Mouse (Mus musculus): ENCODE measurements around the gene Tspo2.

The Tspo2 gene

DNA sequence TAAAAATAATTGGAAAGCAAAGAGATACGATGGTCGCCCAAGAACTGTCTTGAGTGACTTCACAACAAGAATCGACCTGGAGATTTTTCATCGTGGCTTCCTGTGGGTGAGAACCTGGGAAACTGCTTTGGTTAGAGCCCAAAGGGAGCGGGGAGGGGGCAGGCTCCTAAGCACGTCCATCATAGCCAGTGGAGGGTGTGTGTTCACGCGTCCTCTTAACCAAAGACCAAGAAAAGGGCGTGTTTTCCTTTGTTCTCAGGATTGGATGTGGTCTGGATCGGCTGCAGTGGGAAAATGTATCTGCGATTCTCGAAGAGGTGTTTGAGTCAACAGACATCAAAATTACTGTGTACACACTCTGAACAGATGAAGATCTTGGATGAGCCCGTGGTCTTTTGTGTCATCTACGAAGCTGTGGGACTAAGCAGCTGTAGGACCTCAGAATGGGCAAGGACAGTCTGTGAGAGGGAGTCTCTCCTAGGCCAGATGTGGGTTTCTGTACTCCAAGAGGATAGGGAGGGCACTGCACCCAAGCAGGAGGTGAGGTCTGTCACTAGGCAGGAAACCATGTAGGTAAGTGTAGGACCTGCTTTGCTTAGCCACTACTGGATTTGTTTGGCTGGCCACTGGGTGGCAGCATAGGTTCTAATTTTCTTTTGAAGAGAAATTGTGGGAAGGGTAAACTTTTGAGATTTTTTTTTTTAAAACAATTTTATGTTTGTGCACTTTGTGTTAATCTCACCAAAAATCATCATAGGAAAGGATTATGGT is 34.7 kb downstream of the Tspo2 start:
- peak; percentile 86 for DNase-seq

DNA sequence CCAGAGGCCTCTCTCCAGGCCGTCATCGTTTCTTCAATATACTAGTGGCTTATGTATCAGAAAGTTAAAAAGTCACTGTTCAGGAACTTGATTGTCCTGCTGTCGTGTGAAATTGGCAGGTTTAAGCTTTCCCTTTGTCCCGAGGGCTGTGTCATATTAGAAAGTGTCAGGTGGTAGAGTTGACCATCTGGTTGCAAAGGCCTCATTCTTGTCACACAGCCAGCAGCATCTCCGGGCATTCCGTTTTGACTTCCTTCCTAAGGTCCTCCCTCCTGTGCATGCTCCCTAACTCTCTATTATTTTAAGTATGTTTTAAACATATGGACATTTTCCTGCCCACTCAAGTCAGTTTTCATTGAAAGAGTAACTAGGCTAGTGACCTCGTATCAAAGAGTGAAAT is 35.3 kb downstream of the Tspo2 start:
- DNase-seq, result peak; percentile 75 to 77

DNA sequence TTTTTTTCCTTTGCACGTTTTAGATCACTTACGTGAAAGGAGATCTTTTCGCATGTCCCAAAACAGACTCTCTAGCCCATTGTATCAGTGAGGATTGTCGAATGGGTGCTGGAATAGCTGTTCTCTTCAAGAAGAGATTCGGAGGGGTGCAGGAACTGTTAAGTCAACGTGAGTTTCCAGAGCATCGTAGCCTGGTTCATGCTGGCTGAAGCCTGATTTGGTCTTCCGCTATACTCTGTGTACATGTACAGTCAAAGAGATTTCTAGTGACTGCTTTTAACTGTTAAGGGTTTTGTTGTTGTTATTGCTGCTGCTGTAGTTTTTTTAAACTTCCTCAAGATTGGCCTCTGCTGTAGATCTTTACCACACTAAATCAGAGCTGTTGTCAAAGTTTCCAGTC is 40.1 kb downstream of the Tspo2 start:
- DNase-seq, result no peak

DNA sequence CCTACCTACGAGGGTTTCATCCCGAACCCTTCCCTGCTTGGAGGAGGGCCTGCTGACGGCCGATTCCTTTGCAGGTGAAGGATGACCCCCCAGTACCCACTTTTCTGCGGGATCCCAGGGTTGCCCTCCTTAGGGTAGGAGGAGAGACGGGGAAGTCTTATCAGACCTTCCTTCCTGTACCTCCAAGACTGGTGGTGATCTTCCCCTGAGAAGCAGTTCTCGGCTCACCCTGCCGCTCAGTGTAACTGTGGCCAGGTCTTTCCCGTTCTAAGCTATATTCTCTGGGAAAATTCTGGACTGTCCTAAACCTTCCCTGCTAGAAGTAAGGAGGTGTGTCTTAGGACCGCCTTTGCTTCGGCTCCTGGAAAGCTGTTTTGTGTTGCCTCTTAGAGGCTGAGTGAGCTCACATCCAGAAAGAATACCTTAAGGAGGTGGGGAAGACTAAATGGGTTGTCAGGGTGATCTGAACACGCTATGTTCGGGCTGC is 41.0 kb downstream of the Tspo2 start:
- no peak for DNase-seq

DNA sequence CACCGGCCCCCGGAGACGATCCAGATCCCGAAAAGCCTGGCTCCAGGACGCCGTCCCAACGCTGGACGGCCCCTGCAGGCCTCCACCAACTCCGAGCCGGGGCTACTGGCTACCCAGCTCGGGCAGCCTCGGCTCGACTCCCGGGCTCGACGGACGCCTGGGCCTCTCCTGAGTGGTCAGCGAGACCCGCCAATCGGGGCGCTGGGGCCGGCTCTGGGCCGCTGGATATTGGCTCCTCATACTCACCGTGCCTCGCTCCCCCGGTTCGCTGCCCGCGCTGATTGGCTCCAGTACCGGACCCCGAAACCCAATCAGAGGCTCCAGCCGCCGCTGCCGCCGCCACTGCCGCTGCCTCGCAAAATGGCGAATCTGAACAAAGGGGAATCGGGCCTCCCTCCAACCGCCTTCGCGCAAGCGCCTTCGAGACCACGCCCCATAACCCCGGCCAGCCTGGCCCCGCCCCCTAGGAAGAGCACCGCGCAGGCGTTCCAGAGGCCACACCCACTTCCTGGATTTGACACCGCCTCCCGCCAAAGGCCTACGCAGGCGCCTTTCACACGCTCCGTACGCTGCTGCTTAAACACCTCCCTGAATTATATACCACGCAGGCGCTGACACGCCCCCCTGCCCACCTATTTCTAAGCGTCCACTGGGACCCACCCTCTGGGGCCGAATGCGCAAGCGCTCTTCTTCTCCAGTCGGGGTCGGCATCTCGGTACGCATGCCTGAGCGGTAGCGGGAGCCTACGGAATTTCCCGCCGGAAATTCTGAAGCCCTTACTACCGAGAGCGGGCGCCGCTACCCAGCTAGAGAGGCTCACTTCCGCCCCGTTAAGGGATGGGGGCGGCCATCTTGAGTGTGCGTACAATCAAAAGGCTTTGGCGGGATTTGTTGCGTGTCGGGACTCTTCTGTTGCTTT is 41.7 kb downstream of the Tspo2 start, which contains the start of the genes Nfya and Oard1:
TSS of gene Nfya (minus strand) at position 527 of the 919 bp plus-strand sequence.
TSS of gene Oard1 (plus strand) at position 635 of the 919 bp plus-strand sequence.
- peak; percentile 100 for DNase-seq

DNA sequence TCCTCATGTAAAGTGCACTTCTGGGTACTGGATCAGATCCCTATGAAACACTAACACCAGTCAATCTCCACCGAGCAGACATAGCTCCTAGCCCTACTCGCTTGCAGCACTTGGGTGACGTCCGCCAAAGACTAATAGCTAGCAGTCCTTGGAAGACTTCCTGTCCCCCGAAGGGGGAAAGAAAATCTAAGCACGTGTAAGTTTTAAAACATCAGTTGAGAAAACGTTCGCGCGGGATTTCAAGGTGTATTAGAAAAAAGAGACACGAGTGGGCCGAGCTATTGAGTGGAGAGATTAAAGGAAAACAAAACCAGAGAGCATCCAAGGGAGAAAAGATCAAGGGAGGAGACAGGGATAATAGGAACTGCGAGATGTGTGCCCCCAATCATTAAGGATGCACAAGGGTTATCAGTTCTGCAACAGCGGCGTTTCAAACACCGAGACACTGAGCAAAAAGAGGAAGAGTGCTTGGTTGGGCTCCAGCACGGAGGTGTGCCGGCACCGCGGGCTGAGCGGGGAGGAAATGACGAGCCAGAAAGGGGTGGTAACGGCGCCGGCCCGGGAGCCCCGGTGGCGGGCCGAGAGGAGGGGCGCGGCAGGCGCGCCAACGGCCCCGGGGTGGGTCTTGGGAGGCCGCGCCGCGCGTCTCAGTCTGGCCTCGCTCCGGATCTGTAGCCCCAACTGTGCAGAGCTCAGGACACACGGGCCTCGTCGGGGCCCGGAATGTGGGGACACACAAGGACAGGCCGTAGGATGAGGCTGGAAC is 42.6 kb downstream of the Tspo2 start:
- DNase-seq, result peak; percentile 85 to 87

DNA sequence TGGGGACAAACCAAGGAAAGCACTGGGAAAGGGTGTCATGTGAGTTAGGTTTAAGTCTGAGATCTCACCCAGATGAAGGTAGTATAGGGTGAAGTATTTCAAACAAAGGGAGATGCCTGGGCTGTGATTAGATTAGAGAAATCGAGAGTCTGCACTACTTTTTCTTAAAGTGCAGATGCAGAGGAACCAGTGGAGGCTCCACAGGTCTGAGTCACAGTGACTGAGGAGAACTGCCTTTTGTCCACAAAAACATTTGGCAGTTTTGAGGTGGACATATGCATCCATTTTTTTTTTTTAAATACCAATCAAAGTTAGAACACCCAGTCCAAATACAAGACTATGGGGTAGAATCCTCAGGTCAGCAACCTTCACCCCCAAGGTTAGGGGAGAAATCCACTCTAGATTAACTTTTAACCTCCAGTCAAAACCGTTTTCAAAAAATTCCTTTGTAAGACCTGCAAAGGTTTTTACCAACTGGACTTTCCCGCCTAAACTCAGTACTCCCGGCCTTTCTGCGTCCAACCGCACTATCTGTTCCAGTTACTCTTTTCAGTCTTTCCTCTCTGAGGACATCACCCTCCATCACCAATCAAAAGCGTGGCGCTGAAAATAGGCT is 43.3 kb downstream of the Tspo2 start:
- DNase-seq, result no peak

DNA sequence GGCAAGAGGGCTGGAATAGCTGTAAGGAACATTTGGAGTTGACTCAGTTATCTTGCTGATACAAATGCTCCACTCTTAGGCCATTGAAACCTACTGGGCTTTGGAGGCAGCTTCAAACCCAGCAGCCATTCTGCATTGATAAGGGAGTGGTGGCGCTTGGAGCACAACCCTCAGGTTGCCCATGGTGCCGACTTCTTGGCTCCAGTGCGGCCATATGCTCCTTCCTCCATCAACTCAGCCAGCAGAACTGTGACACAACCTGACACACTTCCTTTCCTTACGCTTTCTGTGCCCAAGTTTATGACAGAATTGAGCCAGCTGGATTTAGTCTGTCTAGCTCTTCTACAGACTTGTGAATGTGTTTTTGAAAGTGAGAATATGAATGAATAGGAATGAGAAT is 44.2 kb downstream of the Tspo2 start:
- DNase-seq, result peak; percentile 55 to 74

DNA sequence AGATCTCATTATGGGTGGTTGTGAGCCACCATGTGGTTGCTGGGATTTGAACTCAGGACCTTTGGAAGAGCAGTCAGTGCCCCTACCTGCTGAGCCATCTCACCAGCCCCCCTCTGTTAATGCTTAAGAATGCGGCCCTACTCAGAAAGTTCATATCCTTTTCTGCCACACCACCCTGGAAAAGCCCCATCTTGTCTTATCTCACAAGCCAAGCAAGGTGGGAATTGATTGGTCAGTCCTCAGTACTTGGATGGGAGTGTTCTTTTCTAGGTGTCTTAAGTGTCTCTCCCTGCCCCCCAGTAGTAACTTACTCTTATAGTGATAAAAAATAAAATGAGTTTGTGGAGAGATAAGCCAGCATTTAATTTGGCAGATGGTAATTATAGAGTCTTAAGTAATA is 46.6 kb downstream of the Tspo2 start:
- DNase-seq, result no peak

DNA sequence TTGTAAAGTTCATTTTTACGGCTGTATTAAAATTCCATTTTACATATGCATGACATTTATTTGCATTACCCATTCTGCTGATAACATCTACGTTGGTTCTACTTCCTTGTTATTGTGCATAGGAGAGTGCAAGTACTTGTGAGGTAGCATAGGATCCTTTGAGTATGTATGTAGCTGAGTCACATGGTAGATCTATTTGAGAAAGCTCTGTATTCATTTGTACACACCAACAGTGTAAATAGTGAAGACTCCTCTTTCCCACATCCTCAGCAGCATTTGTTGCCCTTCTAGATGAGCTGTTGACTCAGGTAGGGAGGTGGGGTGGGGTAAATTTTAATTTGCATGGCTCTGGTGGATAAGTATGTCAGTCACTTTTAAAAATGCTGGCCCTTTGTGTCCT is 47.5 kb downstream of the Tspo2 start:
- no peak for DNase-seq

DNA sequence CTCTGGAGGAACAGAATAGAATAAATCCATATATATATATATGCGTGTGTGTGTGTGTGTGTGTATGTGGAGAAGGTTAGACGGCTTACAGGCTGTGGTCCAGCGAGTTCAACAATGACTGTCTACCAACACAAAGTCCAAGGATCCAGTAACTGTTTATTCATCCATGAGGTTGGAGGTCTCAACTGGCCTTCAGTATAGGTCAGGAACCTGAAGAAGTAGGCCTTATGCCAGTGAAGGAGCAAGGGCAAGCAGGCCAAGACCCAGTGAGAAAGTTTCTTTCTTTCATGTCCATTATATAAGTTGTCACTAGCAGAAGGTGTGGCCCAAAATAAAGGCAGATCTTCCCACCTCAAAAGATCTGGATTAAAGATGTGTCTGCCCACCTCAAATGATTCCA is 48.6 kb downstream of the Tspo2 start:
- no peak for DNase-seq

DNA sequence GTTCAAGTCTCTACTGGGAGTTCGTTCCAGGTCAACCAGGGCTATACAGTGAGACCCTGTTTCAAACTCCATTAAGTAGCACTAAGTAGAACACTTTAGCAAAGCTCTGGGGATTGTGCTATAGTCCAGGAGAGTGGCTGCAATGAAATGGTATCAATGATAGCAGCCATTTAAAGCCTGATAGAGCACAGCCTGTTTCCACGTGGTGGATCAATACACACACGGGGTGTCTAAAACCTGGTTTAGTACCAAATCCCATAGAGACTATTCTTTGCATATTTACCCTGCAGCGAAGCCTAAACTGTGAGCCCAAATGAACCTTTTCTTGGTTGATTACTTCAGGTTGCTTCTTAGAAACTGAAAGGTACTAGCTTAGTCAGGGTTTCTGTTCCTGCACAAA is 49.6 kb downstream of the Tspo2 start:
- no peak for DNase-seq

Data from cerebellum, postnatal 10 days (tissue).